Mouse (Mus musculus) myocyte (in vitro differentiated cells): ENCODE results near the gene Specc1l. TPM values are rescaled to one million over a fixed set of nuclear protein-coding genes. Genes with fewer than 3 reads are reported as not detected.

Experiments
- H3K27me3 ChIP-seq: one replicate; pipeline ENCODE4 v1.6.1; 2011; ENCODE audit not compliant: control insufficient read depth, insufficient read depth, insufficient read length
- H3K36me3 ChIP-seq: one replicate; pipeline ENCODE4 v1.6.1; 2011; ENCODE audit not compliant: control insufficient read depth, insufficient read depth
- H3K4me2 ChIP-seq: one replicate; pipeline ENCODE4 v1.6.1; 2011; ENCODE audit warnings: low read depth, control low read depth
- H3K4me3 ChIP-seq: one replicate; pipeline ENCODE4 v1.5.1; 2011; ENCODE audit warnings: mild to moderate bottlenecking, control low read depth, moderate library complexity
- H3K79me2 ChIP-seq: one replicate; pipeline ENCODE4 v1.6.1; 2011; ENCODE audit not compliant: control insufficient read depth, insufficient read depth
- H3ac ChIP-seq: one replicate; pipeline ENCODE4 v1.6.1; 2011; ENCODE audit not compliant: control insufficient read depth, insufficient read length
- CEBPB ChIP-seq: IDR thresholded peaks from 2 replicates; pipeline ENCODE4 v1.6.1; 2011; ENCODE audit warnings: mild to moderate bottlenecking, moderate library complexity; ENCODE audit not compliant: poor library complexity, insufficient read depth, severe bottlenecking
- E2F4 ChIP-seq: IDR thresholded peaks from one replicate; pipeline ENCODE4 v1.6.1; 2011; ENCODE audit warnings: mild to moderate bottlenecking, control low read depth, moderate library complexity; ENCODE audit not compliant: insufficient read depth
- MAX ChIP-seq: IDR thresholded peaks from one replicate; pipeline ENCODE4 v1.6.1; 2011; ENCODE audit warnings: low read depth, mild to moderate bottlenecking, control low read depth
- MYOD1 ChIP-seq, 3 experiments: IDR thresholded peaks; one replicate each; pipeline ENCODE4 v1.6.1; 2011; ENCODE audit warnings: control low read depth in 2 of 3, low read depth in 2 of 3, mild to moderate bottlenecking in 2 of 3, moderate library complexity in 1 of 3; ENCODE audit not compliant: insufficient read length in 2 of 3, control insufficient read depth in 1 of 3
- MYOG ChIP-seq, 3 experiments: IDR thresholded peaks; one replicate each; pipeline ENCODE4 v1.6.1; 2011; ENCODE audit warnings: control low read depth in 2 of 3, low read depth in 2 of 3, mild to moderate bottlenecking in 2 of 3; ENCODE audit not compliant: insufficient read length in 2 of 3, control insufficient read depth in 1 of 3, insufficient read depth in 1 of 3
- POLR2A ChIP-seq: IDR thresholded peaks from one replicate; pipeline ENCODE4 v1.6.1; 2011; ENCODE audit warnings: low read depth, mild to moderate bottlenecking, control low read depth, moderate library complexity; ENCODE audit not compliant: insufficient read length
- POLR2AphosphoS2 ChIP-seq: IDR thresholded peaks from one replicate; pipeline ENCODE4 v1.6.1; 2011; ENCODE audit warnings: low read depth, control low read depth; ENCODE audit not compliant: insufficient read length
- REST ChIP-seq: IDR thresholded peaks from one replicate; pipeline ENCODE4 v1.6.1; 2011; ENCODE audit warnings: mild to moderate bottlenecking, control low read depth, moderate library complexity; ENCODE audit not compliant: insufficient read depth, insufficient read length
- SRF ChIP-seq: IDR thresholded peaks from one replicate; pipeline ENCODE4 v1.6.1; 2011; ENCODE audit warnings: low read depth; ENCODE audit not compliant: control insufficient read depth, insufficient read length
- TCF12 ChIP-seq: IDR thresholded peaks from one replicate; pipeline ENCODE4 v1.6.1; 2011; ENCODE audit warnings: mild to moderate bottlenecking, control low read depth; ENCODE audit not compliant: poor library complexity, insufficient read depth, severe bottlenecking
- TCF3 ChIP-seq: IDR thresholded peaks from one replicate; pipeline ENCODE4 v1.6.1; 2011; ENCODE audit warnings: low read depth, control low read depth; ENCODE audit not compliant: insufficient read length
- USF1 ChIP-seq: IDR thresholded peaks from one replicate; pipeline ENCODE4 v1.6.1; 2011; ENCODE audit warnings: low read depth, mild to moderate bottlenecking, control low read depth, moderate library complexity
- polyA plus RNA-seq: library from polyadenylated mRNA; unstranded; fragments of >200 nt; fragmentation: generic; extraction: Trizol; gene quantifications from one replicate; pipeline ENCODE4 v1.2.1, GENCODE M21; 2012; ENCODE audit warnings: missing spikeins

Specc1l gene
- polyA plus RNA-seq, 1 experiment, result 20.4 TPM

DNA sequence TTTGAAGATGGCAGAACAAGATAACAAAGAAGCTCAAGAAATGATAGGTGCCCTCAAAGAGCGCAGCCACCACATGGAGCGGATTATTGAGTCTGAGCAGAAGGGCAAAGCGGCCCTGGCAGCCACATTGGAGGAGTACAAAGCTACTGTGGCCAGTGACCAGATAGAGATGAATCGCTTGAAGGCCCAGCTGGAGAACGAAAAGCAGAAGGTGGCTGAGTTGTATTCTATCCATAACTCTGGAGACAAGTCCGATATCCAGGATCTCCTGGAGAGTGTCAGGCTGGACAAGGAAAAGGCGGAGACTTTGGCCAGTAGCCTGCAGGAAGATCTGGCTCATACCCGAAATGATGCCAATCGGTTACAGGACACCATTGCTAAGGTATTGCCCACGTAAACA, 34.5 kb downstream of the Specc1l start:
- H3K27me3 ChIP-seq, result no peaks in the 10 kb centered on the region
- H3K4me3 ChIP-seq, result no peak overlapping the region
- no peak overlapping the region for H3ac ChIP-seq
- peaks cover 73% of the 10 kb centered on the region for H3K36me3 ChIP-seq
- no peaks in the 10 kb centered on the region for H3K79me2 ChIP-seq
- H3K4me2 ChIP-seq, result no peak overlapping the region
- no peak for TF ChIP-seq MAX
- no peak for TF ChIP-seq USF1
- no peak for TF ChIP-seq POLR2A
- TF ChIP-seq MYOD1 (IDR thresholded peaks at IDR 0.05; ENCODE audit: control insufficient read depth in 1 of 3, insufficient read length in 2 of 3, low read depth in 2 of 3), result no peak
- no peak for TF ChIP-seq POLR2AphosphoS2
- TF ChIP-seq REST, result no peak
- TF ChIP-seq CEBPB, result no peak
- TF ChIP-seq SRF, result no peak
- no peak for TF ChIP-seq TCF3
- no peak for TF ChIP-seq TCF12
- no peak for TF ChIP-seq MYOG (IDR thresholded peaks at IDR 0.05; ENCODE audit: control insufficient read depth in 1 of 3, insufficient read depth in 1 of 3, insufficient read length in 2 of 3, low read depth in 2 of 3)
- TF ChIP-seq E2F4, result no peak

DNA sequence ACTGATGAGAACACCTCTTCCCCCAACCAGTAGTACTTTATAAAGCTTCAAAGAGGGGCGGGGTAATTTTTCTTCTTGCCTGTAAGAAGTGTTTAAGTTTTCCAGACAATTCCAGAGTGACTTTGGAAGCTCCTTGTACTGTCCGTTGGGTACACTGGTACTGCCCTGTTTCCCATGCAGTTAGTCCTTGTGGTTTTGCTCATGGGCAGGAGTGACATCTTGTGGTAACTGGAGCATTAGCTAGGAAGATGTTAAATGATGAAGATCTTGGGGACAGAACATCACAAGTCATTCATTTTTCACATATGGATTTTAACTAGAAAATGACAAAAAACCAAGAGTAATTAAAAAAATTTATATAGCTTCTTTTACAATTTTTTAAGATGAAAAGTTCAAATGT, 39.1 kb downstream of the Specc1l start:
- Histone ChIP-seq H3K4me3 (no peak overlapping the region), H3K79me2 (no peaks in the 10 kb centered on the region), H3ac (no peak overlapping the region), H3K4me2 (no peak overlapping the region), H3K27me3 (no peaks in the 10 kb centered on the region), H3K36me3 (peaks cover 36% of the 10 kb centered on the region)
- TF ChIP-seq MAX, result no peak
- TF ChIP-seq MYOG (IDR thresholded peaks at IDR 0.05; ENCODE audit: control insufficient read depth in 1 of 3, insufficient read depth in 1 of 3, insufficient read length in 2 of 3, low read depth in 2 of 3), result no peak

DNA sequence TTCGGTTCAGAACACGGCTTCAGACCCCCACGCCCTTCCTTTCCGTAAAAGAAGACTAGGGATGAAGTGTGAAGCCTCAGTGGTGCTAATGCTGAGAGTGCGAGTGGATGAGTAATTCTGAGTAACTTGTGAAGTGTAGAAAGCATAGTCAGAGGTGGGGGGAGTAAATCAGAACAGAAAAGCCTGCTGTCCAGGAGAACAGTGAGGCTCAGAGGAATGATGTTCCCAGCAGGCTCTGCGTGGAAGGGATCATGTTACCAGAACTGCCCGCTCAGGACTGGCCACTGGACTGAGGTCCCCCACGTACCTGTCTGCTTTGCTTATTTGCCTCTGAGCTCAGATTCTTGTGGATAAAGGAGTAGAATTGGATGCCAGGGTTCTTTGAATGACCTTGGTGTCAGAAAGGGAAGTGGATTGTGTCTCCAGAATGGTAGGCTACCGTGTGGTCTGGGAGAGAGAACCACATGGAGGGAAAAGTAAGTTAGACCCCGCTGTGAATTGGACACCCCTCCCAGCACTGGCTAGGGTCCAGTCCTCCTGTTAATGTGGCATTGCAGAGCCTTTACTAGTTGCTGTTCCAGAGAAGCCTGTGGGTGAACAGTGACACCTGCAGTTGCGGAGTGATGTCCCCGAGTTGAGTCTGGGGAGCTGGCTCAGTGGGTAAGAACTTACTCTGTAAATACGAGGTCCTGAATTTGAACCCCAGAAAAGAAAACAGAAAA, 40.6 kb downstream of the Specc1l start:
- H3K36me3 ChIP-seq, result peaks cover 21% of the 10 kb centered on the region
- no peaks in the 10 kb centered on the region for H3K79me2 ChIP-seq
- H3K4me3 ChIP-seq, result no peak overlapping the region
- TF ChIP-seq REST, result no peak
- TF ChIP-seq USF1, result no peak
- TF ChIP-seq MAX, result no peak
- TF ChIP-seq MYOG (IDR thresholded peaks at IDR 0.05; ENCODE audit: control insufficient read depth in 1 of 3, insufficient read depth in 1 of 3, insufficient read length in 2 of 3, low read depth in 2 of 3), result no peak
- TF ChIP-seq TCF3, result no peak
- TF ChIP-seq POLR2A, result no peak
- no peak for TF ChIP-seq TCF12
- no peak for TF ChIP-seq POLR2AphosphoS2
- TF ChIP-seq SRF, result no peak
- no peak for TF ChIP-seq E2F4
- no peak for TF ChIP-seq CEBPB
- H3K4me2 ChIP-seq, result peak overlapping the region; percentile 60
- H3K27me3 ChIP-seq, result no peaks in the 10 kb centered on the region
- no peak overlapping the region for H3ac ChIP-seq

DNA sequence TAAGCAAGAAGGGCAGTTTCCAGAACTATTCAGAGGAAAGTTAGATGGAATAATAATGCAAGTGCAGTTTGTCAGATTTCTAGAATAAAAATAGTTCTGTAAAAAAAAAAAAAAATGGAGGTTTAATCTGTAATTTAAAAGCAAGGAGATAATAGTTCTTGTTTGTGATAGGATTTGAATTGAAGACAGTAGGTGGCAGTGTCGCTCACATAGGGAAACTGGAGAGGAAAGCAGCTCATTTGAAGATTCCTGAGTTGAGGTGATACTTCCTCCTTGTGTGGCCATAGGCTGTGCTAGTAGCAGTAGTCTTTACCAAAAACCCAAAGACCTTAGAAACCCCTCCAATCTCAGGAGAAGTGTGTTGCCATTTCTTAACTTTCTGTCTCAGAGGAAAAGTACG, 43.2 kb downstream of the Specc1l start:
- Histone ChIP-seq H3K27me3 (no peaks in the 10 kb centered on the region), H3K4me3 (no peak overlapping the region), H3K36me3 (peaks cover 17% of the 10 kb centered on the region), H3K79me2 (no peaks in the 10 kb centered on the region), H3K4me2 (no peak overlapping the region), H3ac (no peak overlapping the region)
- TF ChIP-seq USF1 (no peak), REST (no peak), POLR2AphosphoS2 (no peak), POLR2A (no peak), MYOG (IDR thresholded peaks at IDR 0.05; ENCODE audit: control insufficient read depth in 1 of 3, insufficient read depth in 1 of 3, insufficient read length in 2 of 3, low read depth in 2 of 3) (no peak), MAX (no peak), SRF (no peak), E2F4 (no peak), MYOD1 (IDR thresholded peaks at IDR 0.05; ENCODE audit: control insufficient read depth in 1 of 3, insufficient read length in 2 of 3, low read depth in 2 of 3) (no peak), TCF3 (no peak), CEBPB (no peak), TCF12 (no peak)

DNA sequence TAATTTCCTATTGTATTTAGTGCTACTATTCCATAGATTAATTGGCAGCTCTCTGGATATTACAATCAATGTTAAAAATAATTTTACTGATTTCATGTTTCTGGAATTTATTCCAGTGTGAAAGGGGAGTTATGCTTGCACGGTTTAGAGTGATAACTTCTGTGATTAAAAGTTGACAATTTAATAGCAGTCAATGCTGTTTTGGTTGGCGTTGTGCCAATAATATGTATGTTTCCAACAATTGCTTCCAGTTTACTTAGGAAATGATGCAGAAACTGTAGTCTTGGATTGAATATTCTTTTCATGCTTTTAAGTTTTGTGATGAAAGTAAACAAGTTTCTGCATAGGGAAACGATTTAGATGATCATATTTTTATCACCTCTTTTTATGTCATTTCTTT, 45.5 kb downstream of the Specc1l start:
- H3K79me2 ChIP-seq, result no peaks in the 10 kb centered on the region
- peaks cover 25% of the 10 kb centered on the region for H3K36me3 ChIP-seq
- H3K4me3 ChIP-seq, result no peak overlapping the region
- H3K4me2 ChIP-seq, result no peak overlapping the region
- TF ChIP-seq SRF (no peak), E2F4 (no peak), USF1 (no peak), MYOD1 (IDR thresholded peaks at IDR 0.05; ENCODE audit: control insufficient read depth in 1 of 3, insufficient read length in 2 of 3, low read depth in 2 of 3) (no peak), MAX (no peak), TCF3 (no peak)
- H3K27me3 ChIP-seq, result no peaks in the 10 kb centered on the region
- H3ac ChIP-seq, result no peak overlapping the region
